Mouse (Mus musculus): ENCODE data around the gene Rprd2.

The Rprd2 gene

DNA sequence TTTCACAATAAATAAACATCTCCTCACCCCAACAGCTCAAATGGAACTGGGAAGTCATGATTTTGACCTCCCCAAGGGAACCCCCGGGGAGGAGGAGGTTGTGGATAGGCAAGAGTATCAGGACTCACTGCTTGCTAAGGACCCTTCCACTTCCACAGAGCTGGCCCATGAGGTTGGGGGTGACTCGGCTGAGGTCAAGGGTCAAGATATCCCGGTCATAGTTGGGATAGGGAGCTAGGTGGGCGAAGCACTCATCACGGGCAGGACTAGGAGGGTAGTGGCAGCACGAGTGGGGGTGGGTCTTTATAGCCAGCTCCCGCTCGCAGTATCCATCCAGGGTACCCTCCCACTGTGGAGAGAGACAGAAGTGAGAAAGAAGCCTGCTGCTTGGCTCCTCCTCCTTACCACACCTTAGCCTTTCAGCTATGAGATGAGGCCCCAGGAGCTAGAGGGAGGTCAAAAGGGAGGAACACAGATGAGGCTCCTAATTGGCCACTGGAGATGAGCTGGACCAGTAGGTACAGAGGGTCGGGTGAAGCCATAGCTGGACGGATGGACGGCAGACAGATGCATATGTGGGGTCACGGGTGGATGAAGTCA lies 83.5 kb downstream of the Rprd2 start:
- no peak for DNase-seq (ENCODE audit: low spot score)

- no peak for DNase-seq (ENCODE audit: low spot score)
Measured at GRCm38 (mm10) chr3:95734092-95734702, 84.5 kb downstream of the Rprd2 start.

DNA sequence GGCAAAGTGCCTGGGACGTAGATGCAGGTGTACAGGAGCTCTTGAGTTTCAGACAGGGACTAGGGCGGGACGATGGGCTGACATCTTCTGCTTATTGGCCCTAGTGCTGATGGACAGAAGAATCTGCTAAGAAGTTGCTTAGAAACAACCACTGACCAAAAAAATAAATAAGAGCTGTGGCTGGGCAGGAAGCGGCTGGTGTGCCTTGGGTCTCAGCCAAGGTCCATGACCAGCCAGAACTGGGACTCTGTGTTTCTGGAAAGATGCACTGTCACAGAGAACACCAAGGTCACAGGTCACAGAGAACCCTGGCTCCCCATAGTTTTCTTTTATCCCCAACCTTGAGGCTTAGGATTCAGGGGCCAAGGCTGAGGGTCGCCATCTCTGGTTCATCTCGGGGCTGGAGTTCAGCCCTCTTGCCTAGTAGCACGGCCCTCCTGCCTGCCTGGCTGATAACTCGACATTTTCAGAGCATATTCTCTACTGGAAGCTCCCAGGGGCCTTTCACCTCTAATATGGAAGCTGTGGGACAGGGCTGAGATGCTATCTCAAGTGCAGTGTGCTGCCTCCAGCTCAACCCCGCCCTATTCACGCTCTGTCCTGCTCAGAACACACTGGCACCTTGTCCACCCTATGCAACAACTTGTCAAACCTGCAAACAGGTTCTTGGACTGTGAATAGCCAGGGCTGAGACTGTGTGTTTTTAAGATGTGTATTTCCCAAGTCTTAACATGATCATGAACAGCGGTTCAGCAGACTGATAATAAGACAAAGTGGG lies 85.7 kb downstream of the Rprd2 start:
- no peak for DNase-seq (ENCODE audit: low spot score)

DNA sequence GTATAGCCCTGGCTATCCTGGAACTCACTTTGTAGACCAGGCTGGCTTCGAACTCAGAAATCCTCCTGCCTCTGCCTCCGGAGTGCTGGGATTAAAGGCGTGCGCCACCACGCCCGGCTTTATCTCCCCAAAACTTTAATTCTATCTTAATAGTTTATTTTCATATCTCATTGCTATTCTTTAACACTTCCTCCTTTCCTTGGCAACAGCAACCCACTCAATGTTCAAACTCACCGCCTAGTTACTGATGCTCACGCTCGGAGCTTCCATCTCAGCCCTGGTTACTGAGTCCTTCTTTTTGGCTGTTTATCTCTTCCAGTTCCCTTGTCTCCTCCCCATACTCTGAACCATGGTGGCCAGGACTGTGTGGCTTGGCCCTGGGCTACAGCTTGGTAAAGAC lies 86.4 kb downstream of the Rprd2 start:
- no peak for DNase-seq (ENCODE audit: low spot score)

- no peak for DNase-seq (ENCODE audit: low spot score)
Measured at GRCm38 (mm10) chr3:95731802-95732201, 86.9 kb downstream of the Rprd2 start.

- no peak for DNase-seq (ENCODE audit: low spot score)
Measured at GRCm38 (mm10) chr3:95730431-95730830, 88.2 kb downstream of the Rprd2 start.

- DNase-seq (ENCODE audit: low spot score): no peak
Measured at GRCm38 (mm10) chr3:95728906-95729305, 89.8 kb downstream of the Rprd2 start.

DNA sequence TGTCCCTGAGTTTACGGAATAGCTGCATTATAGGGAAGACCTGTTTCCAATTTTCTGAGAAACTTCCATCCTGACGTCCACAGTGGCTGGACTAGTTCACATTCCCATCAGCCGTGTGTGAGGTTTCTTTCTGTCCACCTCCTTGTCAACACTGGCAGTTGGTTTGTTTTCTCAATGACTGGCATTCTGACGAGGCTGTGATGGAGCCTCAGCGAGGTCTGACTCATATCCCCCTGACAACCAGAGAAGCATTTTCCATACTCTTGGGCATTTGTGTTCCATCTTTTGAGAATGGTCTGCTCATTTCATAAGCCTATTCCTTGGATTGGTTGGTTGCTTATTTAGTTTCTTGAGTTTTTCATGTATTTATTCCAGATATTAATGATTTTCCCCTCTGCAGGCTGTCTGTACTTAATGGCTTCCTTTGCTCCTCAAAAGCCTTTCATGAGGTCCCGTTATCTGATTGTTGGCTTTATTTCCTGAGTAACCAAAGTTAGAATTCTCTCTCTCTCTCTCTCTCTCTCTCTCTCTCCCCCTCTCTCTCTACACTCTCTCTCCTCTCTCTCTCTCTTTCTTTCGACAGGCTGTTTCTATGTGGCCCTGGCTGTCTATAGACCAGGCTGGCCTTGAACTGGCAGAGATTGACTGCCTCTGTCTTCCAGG lies 91.8 kb downstream of the Rprd2 start:
- DNase-seq (ENCODE audit: low spot score): no peak

DNA sequence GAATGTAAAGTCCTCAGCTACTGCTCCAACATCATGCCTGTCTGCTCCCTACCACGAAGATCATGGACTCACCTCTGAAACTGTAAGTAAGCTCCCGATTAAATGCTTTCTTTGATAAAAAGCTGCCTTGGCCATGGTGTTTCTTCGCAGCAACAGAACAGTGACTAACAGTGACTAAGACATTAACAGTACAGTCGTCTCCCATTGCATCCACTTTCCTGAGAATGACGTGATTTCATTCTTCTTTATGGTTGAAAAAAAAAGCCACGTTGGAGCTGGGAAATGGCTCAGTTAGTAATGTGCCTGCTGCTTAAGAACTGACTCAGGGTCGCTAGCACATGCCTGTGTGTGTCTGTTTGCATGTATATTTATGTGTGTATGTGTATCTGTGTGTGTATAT lies 92.8 kb downstream of the Rprd2 start:
- no peak for DNase-seq (ENCODE audit: low spot score)

GRCm38 (mm10) chr3:95722386-95722785 lies 96.3 kb downstream of the Rprd2 start:
- no peak for DNase-seq (ENCODE audit: low spot score)

- DNase-seq (ENCODE audit: low spot score): no peak
Measured at GRCm38 (mm10) chr3:95718153-95718552, 100.5 kb downstream of the Rprd2 start.

GRCm38 (mm10) chr3:95716075-95716474 lies 102.6 kb downstream of the Rprd2 start:
- no peak for DNase-seq (ENCODE audit: low spot score)
